Mouse (Mus musculus): ENCODE measurements at regions not wholly inside any gene's neighbourhood (a gene's known extent, or its start where the extent isn't known, plus 50 kb on each side); places are given as distances from the start of the nearest gene placed in this dataset.

DNA sequence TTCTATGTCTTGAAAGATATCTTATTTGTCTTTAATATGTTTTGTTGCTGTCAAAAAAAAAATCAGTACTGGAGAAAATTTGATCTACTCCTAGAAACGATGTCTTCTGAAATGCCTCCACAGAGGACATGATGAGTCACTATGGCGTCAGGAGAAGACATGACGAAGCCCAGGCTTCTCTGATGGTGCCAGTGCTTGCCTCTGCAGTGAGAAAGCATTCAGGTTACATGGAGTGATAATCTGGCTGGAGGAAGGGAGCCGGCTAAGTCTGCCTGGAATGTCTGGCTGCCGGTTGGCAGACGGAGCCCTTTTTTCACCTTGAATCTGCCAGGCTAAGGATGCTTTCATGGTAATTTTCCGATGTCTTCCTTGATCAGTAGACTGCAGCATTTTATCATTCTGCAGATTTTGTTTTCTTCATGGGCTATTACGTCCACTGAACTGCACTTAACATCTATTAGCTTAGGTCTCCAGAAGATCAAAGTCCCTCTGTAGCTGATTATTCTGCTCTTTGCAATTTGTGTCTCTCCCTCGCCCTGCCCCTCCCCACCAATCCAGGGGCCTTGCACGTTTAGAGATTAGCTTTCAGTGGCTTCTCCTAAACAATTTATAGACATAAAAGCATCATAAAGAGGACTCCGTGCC is 607.9 kb downstream of the Lmo4 start:
- 64% methylated on average over 11 of the region's 11 CpGs for WGBS
- H3K4me3 ChIP-seq (replicated peaks; ENCODE audit: control insufficient read depth, low read depth, low read length), result no peak overlapping the region
- TF ChIP-seq CTCF (IDR thresholded peaks at IDR 0.05; ENCODE audit: control insufficient read depth, insufficient read depth, low read length) (no peak), POLR2A (IDR thresholded peaks at IDR 0.05; ENCODE audit: borderline replicate concordance, control insufficient read depth, low read depth, low read length) (no peak)
- H3K4me1 ChIP-seq (ENCODE audit: control insufficient read depth, insufficient read depth, low read length), result no peaks in the 10 kb centered on the region
- no peak overlapping the region for H3K27ac ChIP-seq (ENCODE audit: control insufficient read depth, insufficient read depth, low read depth, low read length, poor library complexity)

DNA sequence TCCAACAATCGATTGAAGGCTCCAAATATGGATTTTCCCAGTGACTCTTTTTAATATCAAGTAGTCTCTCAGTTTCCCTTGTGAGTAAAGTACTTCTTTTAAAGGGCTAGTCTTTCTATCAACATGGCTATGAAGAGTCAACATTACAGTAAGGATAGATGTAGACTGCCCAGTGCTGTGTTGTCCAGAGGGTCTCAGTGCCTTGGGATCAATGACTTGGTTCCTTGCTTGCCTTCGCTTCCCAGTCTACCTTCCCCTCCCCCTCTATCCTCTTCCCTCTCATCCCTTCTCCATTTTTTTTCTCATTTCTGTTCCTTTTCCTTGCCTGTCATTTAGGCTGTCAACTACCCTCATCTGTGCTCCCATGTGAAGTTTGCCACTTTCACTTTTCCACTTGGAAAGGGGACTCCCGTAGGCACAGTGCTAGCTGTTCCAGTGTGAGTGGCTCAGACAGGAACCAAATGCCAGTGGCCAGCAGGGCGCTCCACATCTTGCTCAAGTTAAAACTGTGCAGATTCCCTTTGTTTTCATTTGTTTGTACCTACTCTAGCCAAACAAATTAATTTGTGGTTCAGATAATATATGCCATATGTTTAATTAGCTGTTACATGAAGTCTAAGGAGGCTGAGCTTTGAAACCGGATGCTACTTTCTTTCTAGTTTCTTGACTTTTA is 608.9 kb downstream of the Lmo4 start:
- TF ChIP-seq POLR2A (IDR thresholded peaks at IDR 0.05; ENCODE audit: borderline replicate concordance, control insufficient read depth, low read depth, low read length), result no peak
- TF ChIP-seq CTCF (IDR thresholded peaks at IDR 0.05; ENCODE audit: control insufficient read depth, insufficient read depth, low read length), result no peak
- WGBS, result 80% methylated on average over 5 of the region's 5 CpGs
- no peaks in the 10 kb centered on the region for H3K4me1 ChIP-seq (ENCODE audit: control insufficient read depth, insufficient read depth, low read length)
- no peak overlapping the region for H3K27ac ChIP-seq (ENCODE audit: control insufficient read depth, insufficient read depth, low read depth, low read length, poor library complexity)
- no peak overlapping the region for H3K4me3 ChIP-seq (replicated peaks; ENCODE audit: control insufficient read depth, low read depth, low read length)

DNA sequence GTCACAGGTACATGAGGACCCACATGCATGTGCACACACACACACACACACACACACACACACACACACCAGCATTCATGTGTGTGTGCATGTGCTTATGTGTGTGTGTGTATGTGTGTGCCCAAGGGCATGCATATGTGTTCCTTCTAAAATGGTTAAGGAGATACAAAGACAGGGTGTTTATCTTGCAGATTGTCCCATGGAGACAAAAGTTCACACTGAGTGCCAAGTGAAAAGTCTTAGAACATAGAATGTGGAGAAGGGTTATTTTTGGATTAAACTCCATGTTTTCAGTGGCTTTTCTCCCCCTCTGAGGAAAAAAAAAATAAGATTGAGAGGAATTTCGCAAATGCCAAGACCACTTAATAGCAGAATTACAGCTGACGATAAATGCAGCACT is 609.9 kb downstream of the Lmo4 start:
- Histone ChIP-seq H3K4me3 (replicated peaks; ENCODE audit: control insufficient read depth, low read depth, low read length) (no peak overlapping the region), H3K27ac (ENCODE audit: control insufficient read depth, insufficient read depth, low read depth, low read length, poor library complexity) (no peak overlapping the region), H3K4me1 (ENCODE audit: control insufficient read depth, insufficient read depth, low read length) (no peaks in the 10 kb centered on the region)
- WGBS, result 70% methylated on average over 2 of the region's 2 CpGs
- TF ChIP-seq CTCF (IDR thresholded peaks at IDR 0.05; ENCODE audit: control insufficient read depth, insufficient read depth, low read length) (no peak), POLR2A (IDR thresholded peaks at IDR 0.05; ENCODE audit: borderline replicate concordance, control insufficient read depth, low read depth, low read length) (no peak)

DNA sequence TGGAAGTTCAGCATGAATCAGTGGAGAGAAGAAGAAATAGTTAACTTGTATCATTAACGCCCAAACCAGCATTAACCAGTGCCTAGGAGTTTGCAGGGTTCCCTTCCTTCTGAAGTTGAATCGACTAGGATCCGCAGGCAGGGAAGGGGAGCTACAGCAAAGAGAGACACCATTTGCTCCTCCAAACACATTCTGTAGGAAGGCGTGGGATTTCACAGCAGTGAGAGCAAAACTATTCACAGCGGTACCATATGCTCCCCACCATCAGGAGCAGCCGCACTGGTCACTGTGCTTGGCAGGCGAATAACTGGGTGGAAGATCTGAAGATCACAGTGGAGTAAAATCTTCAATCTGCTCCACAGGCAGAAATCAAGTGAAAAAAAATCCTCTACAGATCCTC is 610.3 kb downstream of the Lmo4 start:
- no peak overlapping the region for H3K27ac ChIP-seq (ENCODE audit: control insufficient read depth, insufficient read depth, low read depth, low read length, poor library complexity)
- no peak overlapping the region for H3K4me3 ChIP-seq (replicated peaks; ENCODE audit: control insufficient read depth, low read depth, low read length)
- WGBS, result 74% methylated on average over 7 of the region's 7 CpGs
- TF ChIP-seq POLR2A (IDR thresholded peaks at IDR 0.05; ENCODE audit: borderline replicate concordance, control insufficient read depth, low read depth, low read length) (no peak), CTCF (IDR thresholded peaks at IDR 0.05; ENCODE audit: control insufficient read depth, insufficient read depth, low read length) (no peak)
- H3K4me1 ChIP-seq (ENCODE audit: control insufficient read depth, insufficient read depth, low read length), result no peaks in the 10 kb centered on the region

DNA sequence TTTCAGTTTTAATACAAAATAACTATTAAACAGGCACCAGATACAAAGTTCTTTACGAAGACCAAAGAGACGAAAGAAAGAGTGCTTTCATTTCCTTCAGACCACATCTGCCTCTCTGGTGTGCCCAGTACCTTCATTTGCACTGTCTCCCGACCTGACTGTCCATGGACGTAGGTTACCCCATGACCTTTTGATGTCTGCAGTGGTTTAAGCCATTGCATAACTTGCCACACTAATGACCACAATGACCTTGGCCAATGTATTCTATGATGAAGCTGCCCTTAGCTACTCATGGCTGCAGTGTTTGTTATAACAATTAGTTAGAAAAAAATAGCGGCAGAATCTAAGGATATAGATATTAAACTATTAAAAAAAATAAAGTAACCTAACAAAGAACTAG is 618.4 kb downstream of the Lmo4 start:
- H3K4me1 ChIP-seq (ENCODE audit: control insufficient read depth, insufficient read depth, low read length), result no peaks in the 10 kb centered on the region; the same call in 1 of the 2 replicates
- TF ChIP-seq CTCF (IDR thresholded peaks at IDR 0.05; ENCODE audit: control insufficient read depth, insufficient read depth, low read length) (no peak), POLR2A (IDR thresholded peaks at IDR 0.05; ENCODE audit: borderline replicate concordance, control insufficient read depth, low read depth, low read length) (no peak)
- no peak overlapping the region for H3K27ac ChIP-seq (ENCODE audit: control insufficient read depth, insufficient read depth, low read depth, low read length, poor library complexity)
- no peak overlapping the region for H3K4me3 ChIP-seq (replicated peaks; ENCODE audit: control insufficient read depth, low read depth, low read length)
- WGBS, result 64% methylated on average over 5 of the region's 5 CpGs

DNA sequence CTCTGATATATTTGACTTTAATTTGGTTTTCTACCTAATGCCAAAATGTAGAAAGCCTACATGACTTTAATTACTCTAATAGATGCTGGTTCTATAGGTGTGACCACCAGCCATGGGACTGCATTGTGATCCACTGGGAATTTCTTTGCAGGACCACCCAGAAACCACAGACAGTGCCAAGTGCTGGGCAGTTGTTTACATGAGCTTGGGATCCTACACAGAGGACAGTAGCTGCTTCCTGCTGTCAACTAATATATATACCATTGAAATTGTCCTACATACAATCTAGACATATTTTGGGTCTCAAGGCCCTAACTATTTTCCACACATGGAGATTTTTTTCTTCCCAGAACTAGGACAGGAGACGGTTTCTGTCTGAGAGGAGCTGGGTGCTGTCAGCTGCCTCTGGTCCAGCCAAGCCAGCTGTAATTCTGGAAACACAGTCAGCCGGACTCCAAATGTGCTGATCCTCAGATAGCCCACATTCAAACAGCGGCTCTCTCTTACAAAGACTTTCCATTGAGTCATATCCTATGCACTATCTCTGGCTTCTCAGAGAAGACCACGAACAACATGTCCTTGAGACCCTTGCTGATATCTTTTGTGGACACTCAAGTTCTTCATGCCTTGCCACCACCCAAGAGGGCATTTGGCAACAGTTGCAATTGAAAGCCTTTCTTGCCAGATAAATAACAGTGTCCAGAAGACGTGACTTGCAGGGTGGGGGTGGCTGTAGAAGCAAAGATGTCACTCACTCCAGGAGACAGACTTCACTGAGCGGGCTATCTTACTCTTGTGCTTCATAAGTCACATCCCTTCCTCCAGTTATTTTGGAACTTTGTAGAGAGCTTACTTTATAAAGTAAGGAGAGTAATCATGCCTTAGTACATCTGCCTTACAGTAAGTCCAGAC is 620.1 kb downstream of the Lmo4 start:
- WGBS, result 62% methylated on average over 6 of the region's 6 CpGs
- no peak for TF ChIP-seq CTCF (IDR thresholded peaks at IDR 0.05; ENCODE audit: control insufficient read depth, insufficient read depth, low read length)
- TF ChIP-seq POLR2A (IDR thresholded peaks at IDR 0.05; ENCODE audit: borderline replicate concordance, control insufficient read depth, low read depth, low read length), result no peak

DNA sequence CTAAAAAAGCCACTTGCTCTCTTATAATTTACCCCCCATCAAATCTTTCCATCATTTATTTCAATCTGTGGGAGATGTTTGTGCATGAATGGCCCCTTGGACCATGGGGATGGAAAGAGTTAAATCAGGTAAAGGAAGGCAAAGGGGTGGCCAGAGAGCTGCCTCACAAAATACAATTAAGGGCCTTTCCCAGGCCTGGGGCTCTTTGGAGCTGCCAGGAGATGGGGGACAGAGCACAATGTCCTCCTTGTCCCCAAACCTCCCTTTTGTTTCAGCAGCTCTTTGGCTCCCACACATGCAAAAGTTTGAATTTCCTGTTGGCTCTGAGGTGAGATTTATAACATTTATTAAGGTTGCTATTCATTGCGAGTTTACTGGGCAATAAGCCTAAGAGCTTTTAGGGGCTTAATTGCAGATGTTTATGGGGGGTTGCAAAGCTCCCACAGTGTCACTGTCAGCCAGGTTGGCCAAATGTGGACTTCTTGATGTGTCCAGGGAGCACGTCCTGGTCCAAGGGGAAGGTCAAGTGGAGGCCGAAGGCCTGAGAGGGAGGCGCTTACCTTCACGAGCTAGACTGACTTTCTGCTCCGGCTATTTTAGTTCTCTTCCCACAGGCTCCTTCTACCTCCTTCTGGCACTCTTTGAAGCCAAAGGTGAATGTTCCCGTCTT is 628.5 kb downstream of the Lmo4 start:
- no peak overlapping the region for H3K27ac ChIP-seq (ENCODE audit: control insufficient read depth, insufficient read depth, low read depth, low read length, poor library complexity)
- no peaks in the 10 kb centered on the region for H3K4me1 ChIP-seq (ENCODE audit: control insufficient read depth, insufficient read depth, low read length)
- H3K4me3 ChIP-seq (replicated peaks; ENCODE audit: control insufficient read depth, low read depth, low read length), result no peak overlapping the region
- TF ChIP-seq CTCF (IDR thresholded peaks at IDR 0.05; ENCODE audit: control insufficient read depth, insufficient read depth, low read length), result no peak
- no peak for TF ChIP-seq POLR2A (IDR thresholded peaks at IDR 0.05; ENCODE audit: borderline replicate concordance, control insufficient read depth, low read depth, low read length)
- 86% methylated on average over 7 of the region's 7 CpGs for WGBS

More for the DNA sequence above, 620.1 kb downstream of the Lmo4 start:
- no peaks in the 10 kb centered on the region; the same call in 1 of the 2 replicates for H3K4me1 ChIP-seq (ENCODE audit: control insufficient read depth, insufficient read depth, low read length)
- H3K27ac ChIP-seq (ENCODE audit: control insufficient read depth, insufficient read depth, low read depth, low read length, poor library complexity), result no peak overlapping the region
- H3K4me3 ChIP-seq (replicated peaks; ENCODE audit: control insufficient read depth, low read depth, low read length), result no peak overlapping the region
